In the genomic region with DNA sequence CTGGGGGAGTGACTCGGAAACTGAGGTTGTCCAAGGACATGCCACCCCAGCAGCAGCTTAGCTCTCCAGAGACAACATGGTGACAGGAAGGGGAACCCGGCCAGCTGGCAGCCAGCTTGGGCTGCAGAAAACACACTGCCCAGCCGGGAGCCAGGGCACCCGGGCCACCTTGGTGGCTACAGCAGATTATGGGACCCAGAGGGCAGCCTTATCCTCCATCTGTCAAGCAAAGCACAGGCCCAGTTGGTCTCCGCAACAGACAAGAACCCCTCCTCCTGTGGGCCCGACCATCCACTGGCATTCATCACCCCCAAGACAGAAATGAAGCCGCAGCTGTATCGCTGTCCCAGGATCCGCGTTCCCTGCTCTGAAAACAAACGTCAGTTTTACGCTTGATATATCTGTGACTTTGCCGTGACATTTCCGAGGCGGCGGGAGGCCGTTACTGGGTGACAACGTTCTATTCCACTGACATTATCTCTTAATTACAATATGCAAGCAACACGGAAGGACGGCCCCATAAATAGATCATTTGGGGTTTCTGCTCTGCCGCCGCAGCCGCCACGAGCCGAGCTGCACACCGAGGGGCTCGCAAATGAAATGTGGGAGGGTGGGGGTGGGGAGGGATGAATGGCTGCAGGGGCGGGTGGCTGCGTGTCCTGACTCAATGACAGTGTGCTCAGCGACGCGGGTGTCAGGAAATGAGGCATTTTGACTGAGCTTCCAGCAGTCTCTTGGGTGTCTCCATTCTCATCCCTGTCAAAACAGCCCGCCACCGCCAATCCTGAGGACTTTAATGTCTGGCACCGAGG, we compare ENCODE assay signal across 9 mouse cellular contexts.
DNase-seq lines count a peak whose midpoint lies in the region; ATAC-seq and TF ChIP-seq lines count a peak whose summit lies in the region.
"Had no signal": no experiment of that assay in that cellular context is flagged by ENCODE, and none has a peak within 500 bp of the region (broad histone marks: within the 10 kb centered on the region; RNA-seq: fewer than 3 reads in every experiment).

No protein-coding gene starts in this region.

- no peak for TF ChIP-seq POLR2A in testis, adult 2 months (IDR thresholded peaks at IDR 0.05; ENCODE audit: control insufficient read depth, low read depth, low read length)

- peaks cover 64% of the 10 kb centered on the region for H3K4me1 ChIP-seq in embryonic facial prominence, embryonic 15.5 days
- H3K4me1 ChIP-seq in testis, adult 2 months (ENCODE audit: control insufficient read depth, insufficient read depth, low read length), result peaks cover 17% of the 10 kb centered on the region

- TF ChIP-seq CTCF in layer of hippocampus, adult 2 months (conservative IDR thresholded peaks at IDR 0.05), result no peak
- no peak for TF ChIP-seq CTCF in testis, adult 2 months (IDR thresholded peaks at IDR 0.05; ENCODE audit: control insufficient read depth, insufficient read depth, insufficient replicate concordance, low read depth, low read length)

- peak overlapping the region; percentile 61 for H3K27ac ChIP-seq in layer of hippocampus, adult 2 months
- H3K27ac ChIP-seq in embryonic facial prominence, embryonic 15.5 days (replicated peaks), result peak overlapping the region; percentile 44
- H3K27ac ChIP-seq in testis, adult 2 months (ENCODE audit: control insufficient read depth, insufficient read depth, low read depth, low read length), result peak overlapping the region; percentile 70

- H3K4me3 ChIP-seq in layer of hippocampus, adult 2 months, result no peak overlapping the region; the same call in 1 of the 2 replicates
- peak overlapping the region; percentile 2; the same call in 1 of the 2 replicates for H3K4me3 ChIP-seq in embryonic facial prominence, embryonic 15.5 days (replicated peaks)
- peak overlapping the region; percentile 76 for H3K4me3 ChIP-seq in testis, adult 2 months (ENCODE audit: control insufficient read depth, low read depth, low read length)

- no peaks in the 10 kb centered on the region for H3K9me3 ChIP-seq in embryonic facial prominence, embryonic 15.5 days (replicated peaks)

- H3K9ac ChIP-seq in embryonic facial prominence, embryonic 15.5 days, result no peak overlapping the region

- intact Hi-C loops in heart, postnatal 36 days (cut with DNase I), result loop anchor here (5.0 kb wide), 3 partner anchors 75 to 250 kb away; a partner anchor contains a TSS
- intact Hi-C loops in left cerebral cortex, postnatal 14 days (cut with DNase I), result loop anchor here (5.0 kb wide), 4 partner anchors 40 to 245 kb away; a partner anchor contains a TSS

- H3K27me3 ChIP-seq in embryonic facial prominence, embryonic 15.5 days, result no peaks in the 10 kb centered on the region
- H3K27me3 ChIP-seq in testis, adult 2 months (ENCODE audit: control insufficient read depth, insufficient read depth, low read length), result no peaks in the 10 kb centered on the region
- H3K27me3 ChIP-seq: Patski had no signal

- ATAC-seq in embryonic facial prominence, embryonic 15.5 days (ENCODE audit: insufficient number of reproducible peaks, low FRiP score, low TSS enrichment, low read depth), result no peak
- 0 out of 2 replicates have a peak, but pooled peaks have one; percentile 8 for ATAC-seq in megakaryocyte-erythroid progenitor cell, adult 5-6 weeks (replicated peaks; ENCODE audit: low FRiP score, low TSS enrichment, poor library complexity, severe bottlenecking)

- DNase-seq in layer of hippocampus, adult 2 months (ENCODE audit: low spot score in 2 of 2), result no peak
- no peak for DNase-seq in layer of hippocampus, adult 9-11 months
- DNase-seq in heart, postnatal 36 days, result peak; percentile 70 to 75
- DNase-seq in left cerebral cortex, postnatal 14 days (ENCODE audit: low spot score in 2 of 2), result peak; percentile 61 to 77
- no peak for DNase-seq in urinary bladder, adult 18-20 months (ENCODE audit: low spot score in 2 of 2)

- H3K4me2 ChIP-seq in embryonic facial prominence, embryonic 15.5 days (replicated peaks), result peak overlapping the region; percentile 34

- no peaks in the 10 kb centered on the region for H3K36me3 ChIP-seq in embryonic facial prominence, embryonic 15.5 days
- no peaks in the 10 kb centered on the region for H3K36me3 ChIP-seq in testis, adult 2 months (ENCODE audit: control insufficient read depth, insufficient read depth, low read length)

- WGBS in embryonic facial prominence, embryonic 15.5 days, result 47% methylated on average over 35 of the region's 35 CpGs

Comparison
In these comparisons a context has a peak if more than half of its experiments do, and no peak if none do; other contexts are left out.
1. DNase-seq: peak in heart, postnatal 36 days (2 of 2) and left cerebral cortex, postnatal 14 days (2 of 2); none in layer of hippocampus, adult 2 months (0 of 2), layer of hippocampus, adult 9-11 months (single experiment) and urinary bladder, adult 18-20 months (0 of 2).
2. Peak in every context shown above with its lines, with median percentiles within 50 percentile points of each other: H3K27ac ChIP-seq.